Mouse (Mus musculus): ENCODE data around the gene Tmtc4.

- TF ChIP-seq CTCF (IDR thresholded peaks at IDR 0.05): no peak
- no peak for TF ChIP-seq EP300 (IDR thresholded peaks at IDR 0.05)
These were observed 75.8 kb downstream of the Tmtc4 start for GRCm38 (mm10) chr14:122908075-122908474.

Data from lung, postnatal 0 days (tissue).